Mouse (Mus musculus): Measurements from ENCODE around the gene Slc25a11.

- TF ChIP-seq CTCF (IDR thresholded peaks at IDR 0.05; ENCODE audit: low read depth) (no peak), EP300 (IDR thresholded peaks at IDR 0.05; ENCODE audit: low read depth) (no peak)
Measured at GRCm38 (mm10) chr11:70619101-70619500, 28.2 kb downstream of the Slc25a11 start, which contains the start of gene Chrne.

All from liver, postnatal 0 days (tissue).